Mouse (Mus musculus) frontal cortex, postnatal 25 days (tissue): ENCODE measurements around the gene Cpm.

ENCODE experiments used
- DNase-seq, 2 experiments: peaks; one replicate each; pipeline ENCODE4 v3.0.0; 2022; ENCODE audit warnings: low spot score in 2 of 2

Cpm gene

DNA sequence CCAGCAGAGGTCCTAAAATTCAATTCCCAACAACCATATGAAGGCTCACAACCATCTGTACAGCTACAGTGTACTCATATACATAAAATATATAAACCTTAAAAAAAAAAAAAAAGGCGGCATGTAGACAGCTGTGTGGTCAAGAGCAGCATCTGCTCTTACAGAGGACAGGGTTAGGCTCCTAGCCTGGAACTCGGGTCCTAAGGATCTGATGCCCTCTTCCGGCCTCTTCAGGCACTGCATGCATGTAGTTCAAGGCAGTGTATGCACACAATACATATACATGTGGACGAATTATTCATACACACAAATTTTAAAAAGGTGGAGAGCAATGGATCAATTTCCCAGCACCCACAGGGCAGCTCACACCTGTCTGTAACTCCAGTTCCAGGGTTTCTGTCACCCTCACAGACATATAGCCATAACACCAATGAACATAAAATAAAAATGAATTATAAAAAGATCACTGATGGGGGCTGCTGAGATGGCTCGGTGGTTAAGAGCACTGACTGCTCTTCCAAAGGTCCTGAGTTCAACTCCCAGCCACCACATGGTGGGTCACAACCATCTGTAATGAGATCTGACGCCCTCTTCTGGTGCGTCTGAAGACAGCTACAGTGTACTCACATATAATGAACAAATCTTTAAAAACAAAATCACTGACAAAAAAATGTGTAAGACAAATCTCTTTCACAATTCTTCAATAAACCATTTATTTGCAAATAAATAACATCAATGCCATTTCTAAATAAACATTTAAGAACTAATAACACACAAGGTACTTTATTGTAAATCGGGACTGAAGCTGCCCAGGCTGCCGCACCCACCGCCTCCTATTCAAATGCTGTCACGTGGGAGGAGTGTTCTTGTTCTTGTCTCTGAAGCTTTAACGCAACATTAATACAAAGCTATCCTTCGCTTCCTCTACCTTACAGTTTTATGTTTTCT, 59.2 kb downstream of the Cpm start:
- no peak for DNase-seq

DNA sequence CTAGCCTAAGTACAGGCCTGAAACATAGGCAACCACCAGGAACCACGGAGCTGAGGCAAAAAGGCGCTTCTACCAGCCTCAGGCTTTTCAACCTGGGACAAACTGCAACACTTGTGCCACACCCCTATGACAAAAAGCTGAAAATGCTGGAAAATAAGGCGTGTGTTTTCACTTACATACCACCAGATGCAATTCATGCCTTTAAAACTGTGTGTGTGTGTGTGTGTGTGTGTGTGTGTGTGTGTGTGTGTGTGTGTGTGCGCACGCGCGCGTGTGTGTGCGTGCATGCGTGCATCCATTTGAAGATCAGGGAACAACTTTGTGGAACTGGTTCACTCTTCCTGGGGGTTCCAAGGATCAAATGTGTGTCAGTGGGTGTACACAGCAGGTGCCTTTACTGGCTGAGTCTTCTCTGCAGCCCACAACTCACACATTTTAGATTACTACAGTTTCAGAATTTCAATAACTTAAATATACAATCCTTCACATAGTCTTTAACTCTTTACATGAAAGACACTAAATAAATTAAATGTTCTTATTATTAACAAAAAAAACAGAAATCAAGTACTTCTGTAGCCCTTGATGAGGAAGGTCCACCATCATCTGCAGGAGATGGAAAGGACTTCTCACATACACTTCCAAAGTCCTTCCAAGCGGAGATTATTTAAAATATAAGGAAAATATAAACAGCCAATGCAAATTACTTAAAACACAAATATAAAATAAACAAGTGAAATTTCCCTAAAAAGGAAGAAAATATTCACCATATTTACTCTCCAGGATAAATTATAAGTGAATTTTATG, 60.2 kb downstream of the Cpm start:
- no peak for DNase-seq

DNA sequence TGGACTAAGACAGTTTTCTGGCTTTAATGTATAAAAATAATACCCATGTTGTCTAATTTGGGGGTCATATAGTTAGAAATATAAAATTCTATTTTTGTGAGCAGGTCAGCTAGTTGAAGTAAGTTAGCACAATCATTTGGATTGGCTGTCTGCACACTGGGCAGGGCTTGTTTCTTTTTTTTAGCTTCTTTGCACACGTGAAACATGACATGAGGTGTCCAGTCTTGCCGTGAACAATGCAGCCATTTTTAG, 60.7 kb downstream of the Cpm start:
- DNase-seq = no peak

DNA sequence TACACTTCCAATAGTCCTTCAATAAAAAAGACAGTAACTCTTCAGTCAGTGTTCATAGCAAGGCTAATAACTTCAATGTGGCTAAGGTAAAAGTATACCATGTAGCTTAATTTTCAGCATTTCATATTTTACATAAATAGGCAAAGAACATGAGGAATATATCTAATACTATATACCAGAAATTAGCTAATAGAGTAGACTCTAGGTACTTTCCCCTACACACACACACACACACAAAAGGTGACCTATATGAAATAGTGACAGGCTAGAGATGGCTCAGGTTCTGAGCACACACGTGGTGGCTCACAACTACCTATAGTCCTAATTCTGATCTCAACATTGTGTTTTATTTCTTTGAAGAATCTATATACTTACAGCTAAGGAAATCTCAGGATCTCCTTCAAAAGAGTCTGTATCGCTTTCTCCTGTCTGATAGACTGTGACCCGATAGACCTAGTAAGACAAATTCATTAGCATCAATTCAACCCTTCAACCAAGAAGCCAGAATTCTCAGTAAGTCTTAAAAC, 61.5 kb downstream of the Cpm start:
- no peak for DNase-seq

DNA sequence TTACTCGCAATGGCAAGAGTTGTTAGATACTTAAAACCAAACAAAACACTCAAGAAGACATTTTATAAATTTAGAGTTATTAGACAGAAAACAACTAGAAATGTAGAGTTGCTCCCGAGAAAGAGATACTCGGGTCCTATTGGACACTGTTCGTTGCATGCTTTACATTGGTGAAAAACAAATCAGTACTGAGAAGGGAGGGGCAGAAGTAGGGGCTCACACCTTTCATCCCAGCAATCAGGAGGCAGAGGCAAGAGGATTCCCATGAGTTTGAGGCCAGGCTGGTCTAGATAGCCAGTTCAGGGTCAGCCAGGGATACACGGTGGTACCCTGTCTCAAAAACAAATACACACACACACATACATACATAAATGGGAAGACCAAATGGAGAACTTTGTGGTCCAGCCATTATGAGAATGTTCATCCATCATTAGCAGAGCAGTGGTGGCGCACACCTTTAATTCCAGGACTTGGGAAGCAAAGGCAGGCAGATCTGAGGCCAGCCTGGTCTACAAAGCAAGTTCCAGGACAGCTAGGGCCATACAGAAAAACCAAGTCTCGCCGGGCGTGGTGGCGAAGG, 62.2 kb downstream of the Cpm start:
- no peak for DNase-seq

DNA sequence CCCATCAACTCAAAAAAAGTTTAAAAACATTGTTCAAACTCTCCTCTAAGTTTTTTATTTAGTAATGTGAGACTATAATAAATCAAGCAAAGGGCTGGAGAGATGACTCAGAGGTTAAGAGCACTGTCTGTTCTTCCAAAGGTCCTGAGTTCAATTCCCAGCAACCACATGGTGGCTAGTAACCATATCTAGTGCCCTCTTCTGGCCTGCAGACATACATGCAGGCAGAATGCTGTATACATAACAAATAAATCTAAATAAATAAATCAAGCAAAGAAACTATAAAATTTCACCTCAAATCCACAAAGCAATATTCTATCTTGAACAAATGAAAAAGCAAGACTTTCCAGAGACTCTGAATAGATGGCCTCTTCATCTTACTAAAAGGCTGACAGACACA, 62.9 kb downstream of the Cpm start:
- DNase-seq = no peak

DNA sequence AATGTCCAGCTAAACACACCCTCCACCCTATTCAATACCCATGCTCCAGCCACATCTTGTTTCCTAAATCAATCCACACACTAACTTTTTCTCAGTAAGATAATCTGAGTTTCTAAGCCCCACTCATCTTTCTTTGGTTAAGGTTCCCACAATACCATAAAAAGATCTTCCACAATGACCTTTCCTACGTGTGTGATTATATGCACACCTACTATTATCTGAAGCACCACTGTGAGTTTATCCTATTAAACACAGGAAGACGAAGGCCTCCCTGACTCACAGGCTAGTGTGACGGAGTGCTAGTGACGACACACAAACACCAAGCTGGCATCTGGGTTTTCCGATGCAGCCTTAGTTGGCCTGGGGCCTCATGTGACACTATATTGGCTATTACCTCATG, 63.7 kb downstream of the Cpm start:
- DNase-seq = no peak

DNA sequence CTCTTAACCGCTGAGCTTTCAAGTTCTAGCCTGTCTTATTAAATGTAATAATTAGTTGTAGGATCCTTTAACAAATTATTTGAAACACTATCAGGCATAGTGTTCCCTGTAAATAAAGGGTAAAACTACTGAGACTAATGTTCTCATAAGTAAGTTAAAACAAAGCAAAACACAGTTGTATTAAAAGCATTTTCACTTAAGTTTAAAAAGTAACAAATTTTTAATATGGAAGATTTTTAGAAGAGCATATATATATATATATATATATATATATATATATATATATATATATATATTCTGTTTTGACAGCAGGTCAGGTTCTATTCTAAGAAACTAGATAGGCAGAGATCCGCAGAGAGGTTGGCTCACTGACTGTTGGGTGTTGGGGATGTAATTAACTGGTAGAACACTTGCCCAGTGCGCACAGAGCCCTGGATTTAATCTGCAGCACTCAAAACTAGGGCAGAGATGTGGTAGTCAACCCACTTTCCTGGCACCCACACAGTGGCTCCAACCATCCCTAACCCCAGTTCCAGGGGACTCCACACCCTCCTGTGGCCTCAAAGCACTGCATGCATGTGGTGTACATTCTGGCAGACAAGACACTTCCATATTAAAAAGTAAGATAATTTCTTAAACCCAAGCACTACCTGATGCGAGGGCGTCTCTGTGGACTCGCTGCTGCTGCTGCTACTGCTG, 65.1 kb downstream of the Cpm start:
- no peak for DNase-seq

DNA sequence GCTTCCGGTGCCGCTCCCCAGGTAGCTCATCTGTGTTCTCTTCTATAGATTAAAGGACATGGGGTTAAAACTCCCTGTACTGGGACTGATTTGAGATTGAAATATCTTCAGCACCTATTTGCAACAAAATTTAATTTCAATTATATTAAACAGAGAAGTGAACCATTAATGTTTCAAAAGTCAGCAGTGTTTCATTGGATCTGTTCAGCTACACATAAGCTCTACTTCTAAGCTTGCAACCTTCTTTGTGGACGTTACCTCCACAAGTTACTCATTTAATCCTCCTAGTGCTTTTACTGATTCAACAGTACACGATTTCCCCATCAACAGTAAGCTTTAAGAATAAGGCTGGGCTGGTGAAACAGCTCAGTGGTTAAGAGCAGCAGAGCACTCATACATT, 65.7 kb downstream of the Cpm start:
- DNase-seq = no peak

DNA sequence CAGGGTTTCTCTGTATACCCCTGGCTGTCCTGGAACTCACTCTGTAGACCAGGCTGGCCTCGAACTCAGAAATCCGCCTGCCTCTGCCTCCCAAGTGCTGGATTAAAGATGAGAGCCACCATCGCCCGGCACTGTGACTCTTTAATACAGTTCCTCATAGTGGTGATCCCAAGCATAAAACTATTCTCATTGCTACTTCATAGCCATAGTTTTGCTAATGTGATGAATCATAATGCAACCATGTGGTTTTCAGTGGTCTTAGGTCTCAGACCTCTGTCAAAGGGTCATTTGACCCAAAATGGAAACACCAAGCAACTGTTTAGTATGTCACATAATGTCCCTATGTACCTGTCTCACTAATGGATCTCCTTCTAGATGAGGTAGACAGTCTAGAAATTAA, 66.3 kb downstream of the Cpm start:
- no peak for DNase-seq

DNA sequence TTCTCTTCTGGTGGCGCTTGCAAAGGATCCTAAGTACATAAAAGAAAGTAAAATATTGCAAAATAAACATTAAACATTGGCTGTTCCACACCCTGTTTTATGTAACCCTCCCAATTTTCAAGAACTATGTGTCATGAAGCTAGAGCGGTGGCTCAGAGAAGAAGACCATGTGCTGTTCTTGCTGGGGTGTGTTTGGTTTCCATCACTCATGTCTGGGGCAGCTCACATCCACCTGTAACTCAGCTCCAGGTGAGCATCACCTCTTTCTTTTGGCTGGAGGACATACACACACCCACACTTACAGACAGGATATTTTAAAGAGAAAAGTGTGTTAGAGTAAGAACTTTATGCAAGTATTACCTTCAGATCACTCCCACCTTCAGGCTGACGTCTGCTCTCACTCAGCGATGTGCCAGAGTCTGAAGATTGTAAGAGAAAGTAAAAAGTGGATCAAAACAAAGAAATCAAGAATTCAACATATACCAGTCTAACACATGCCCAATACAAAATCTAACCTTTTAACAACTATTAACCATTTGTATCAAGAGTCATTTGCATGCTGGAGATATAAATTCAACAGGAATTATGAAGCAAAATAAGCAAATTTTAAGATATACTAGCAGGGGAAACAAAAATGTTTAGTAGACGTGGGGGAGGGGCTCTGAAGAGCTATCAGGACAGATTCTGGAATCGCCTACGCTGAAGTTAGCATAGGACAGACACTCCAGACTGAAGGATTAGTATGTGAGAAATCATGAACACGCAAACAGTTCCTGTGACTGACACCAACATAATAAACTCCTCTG, 66.9 kb downstream of the Cpm start:
- DNase-seq = no peak

DNA sequence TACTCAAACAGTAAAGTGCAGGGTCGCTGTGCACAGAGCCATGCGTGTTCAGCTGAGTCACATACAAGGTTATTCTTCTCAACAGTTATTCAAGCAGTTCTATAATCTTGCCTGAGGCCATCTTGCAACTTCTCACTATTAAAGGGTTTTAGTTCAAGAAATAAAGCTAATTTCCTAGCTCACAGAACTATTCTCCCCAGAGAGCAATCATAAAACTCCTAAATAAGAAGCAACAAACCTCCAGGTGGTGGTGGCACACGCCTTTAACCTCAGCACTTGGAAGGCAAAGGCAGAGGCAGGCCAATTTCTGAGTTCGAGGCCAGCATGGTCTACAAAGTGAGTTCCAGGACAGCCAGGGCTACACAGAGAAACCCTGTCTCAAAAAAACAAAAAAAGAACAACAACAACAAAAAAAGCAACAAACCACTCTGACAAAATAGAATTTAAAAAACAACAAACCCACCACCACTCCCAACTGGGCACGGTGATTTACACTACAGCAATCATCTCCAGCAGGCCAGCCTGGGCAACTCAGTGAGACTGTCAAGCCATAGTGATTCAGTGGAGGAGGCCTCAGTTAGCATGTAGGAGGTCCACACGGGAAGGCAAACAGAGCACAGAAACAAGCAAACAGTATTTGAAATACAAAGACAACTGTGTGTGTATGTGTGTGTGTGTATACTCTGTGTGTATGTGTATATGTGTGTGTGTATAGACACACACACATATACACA, 67.7 kb downstream of the Cpm start:
- DNase-seq = no peak

DNA sequence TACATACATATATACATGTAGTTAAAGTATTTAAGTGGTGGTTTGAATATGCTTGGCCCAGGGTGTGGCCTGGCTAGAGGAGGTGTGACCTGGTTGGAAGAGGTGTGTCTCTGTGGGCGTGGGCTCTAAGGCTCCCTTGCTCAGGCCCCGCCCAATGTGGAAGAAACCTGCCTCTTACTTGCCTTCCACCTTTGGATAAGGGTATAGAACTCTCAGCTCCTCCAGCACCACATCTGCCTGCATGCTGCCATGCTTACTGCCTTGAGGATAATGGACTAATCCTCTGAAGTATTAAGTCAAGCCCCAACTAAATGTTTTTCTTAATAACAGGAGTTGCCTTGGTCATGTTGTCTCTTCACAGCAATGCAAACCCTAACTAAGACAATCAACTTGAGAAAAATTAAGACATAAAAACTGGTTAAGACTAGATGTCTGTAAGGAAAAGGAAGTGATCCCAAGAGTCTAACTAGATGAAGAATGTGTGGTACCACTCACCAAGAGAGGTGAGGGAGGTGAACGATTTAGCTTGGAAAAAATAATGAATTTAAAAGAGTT, 68.3 kb downstream of the Cpm start:
- DNase-seq = no peak

DNA sequence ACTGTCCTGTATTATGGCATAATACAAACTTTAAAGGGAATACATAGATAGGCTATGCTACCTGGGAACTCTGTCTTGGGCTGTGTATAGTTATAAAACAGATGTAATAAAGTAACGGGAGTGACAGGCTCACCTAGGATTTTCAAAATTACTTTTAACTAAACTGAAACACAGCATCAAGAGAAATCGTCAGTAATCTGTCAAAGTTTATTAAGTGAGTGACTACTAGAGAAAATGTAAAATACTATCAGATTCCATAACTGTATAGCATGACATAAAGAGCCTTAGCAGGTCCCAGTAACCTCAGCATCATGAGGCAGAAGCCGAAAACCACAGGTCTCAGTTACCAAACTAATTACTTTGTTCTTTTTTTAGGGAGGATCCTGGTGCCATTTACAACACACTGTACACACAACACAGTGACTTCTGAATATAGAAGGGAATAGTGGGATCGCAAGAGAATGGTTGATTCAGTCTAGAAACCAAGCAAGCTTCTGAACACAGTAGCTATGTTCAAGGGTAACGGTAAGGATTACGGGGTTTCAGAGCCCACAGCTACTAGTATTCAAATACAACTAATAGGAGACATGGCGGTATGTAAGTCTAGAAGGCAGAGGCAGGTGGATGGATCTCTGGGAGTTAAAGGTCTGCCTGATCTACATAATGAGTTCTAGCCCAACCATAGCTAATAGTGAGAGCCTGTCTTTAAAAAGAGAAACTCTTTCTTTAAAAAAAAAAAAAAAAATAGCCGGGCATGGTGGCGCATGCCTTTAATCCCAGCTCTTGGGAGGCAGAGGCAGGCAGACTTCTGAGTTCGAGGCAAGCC, 69.2 kb downstream of the Cpm start:
- no peak for DNase-seq

DNA sequence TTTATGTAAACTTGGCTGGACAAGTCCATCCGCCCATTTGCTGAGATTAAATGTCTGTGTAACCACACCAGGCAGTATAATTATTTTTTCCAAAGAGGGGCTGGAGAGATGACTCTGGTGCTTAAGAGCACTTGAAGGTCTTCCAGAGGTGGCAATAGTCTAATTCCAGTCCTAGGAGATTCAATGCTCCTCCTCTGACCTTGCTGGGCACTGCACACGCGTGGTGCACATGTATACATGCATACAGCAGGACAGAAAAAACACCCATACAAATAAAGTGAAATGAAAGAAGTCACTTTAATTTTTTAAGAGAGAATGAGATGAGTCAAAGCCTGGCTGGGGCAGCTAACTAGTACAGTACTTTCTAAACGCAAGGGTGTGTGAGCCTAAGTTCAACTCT, 70.6 kb downstream of the Cpm start:
- DNase-seq = no peak

DNA sequence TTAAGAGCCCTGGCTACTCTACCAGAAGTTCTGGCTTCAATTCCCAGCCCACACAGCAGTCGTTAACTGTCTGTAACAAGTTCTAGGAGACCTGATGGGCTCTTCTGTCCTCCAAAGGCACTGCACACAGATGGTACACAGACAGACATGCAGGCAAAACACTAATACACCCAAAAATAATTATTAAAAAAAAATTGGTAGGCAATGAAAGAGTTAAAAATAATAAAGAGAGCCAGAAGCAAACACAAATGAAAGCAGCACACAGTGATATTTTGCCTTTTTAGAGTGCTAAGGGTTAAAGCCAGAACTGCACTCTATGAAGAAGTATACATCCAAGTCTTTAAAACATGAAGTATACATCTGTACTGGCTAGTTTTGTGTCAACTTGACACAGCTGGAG, 71.2 kb downstream of the Cpm start:
- no peak for DNase-seq

DNA sequence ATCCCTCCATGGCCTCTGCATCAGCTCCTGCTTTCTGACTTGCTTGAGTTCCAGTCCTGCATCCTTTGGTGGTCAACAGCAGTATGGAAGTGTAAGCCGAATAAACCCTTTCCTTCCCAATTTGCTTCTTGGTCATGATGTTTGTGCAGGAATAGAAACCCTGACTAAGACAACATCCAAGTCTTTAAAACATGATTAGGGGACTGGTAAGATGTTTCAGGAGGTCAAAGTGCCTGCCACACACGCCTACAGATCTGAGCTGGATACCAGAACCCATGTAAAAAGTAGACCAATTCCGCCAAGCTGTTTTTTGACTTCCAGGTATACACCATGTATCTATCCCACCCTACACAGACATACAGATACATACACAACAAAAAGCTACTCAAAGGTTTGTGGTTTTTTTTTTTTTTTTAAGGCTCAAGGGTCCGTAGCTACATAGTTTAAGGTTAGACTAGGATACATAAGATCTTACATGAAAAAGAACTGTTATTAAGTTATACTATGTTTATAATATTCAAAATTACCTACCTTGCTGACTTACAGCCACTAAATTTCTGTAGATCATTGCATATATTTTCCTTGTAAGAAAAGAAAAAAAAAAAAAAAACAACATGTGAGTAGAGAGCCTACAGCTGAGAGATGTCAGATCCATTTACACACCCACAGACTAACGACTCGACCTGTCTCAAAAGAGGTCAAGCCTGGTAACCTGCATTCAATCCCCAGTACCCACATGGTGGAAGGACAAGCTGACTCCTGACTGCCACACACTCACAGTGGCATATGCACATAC, 71.9 kb downstream of the Cpm start:
- DNase-seq = no peak

DNA sequence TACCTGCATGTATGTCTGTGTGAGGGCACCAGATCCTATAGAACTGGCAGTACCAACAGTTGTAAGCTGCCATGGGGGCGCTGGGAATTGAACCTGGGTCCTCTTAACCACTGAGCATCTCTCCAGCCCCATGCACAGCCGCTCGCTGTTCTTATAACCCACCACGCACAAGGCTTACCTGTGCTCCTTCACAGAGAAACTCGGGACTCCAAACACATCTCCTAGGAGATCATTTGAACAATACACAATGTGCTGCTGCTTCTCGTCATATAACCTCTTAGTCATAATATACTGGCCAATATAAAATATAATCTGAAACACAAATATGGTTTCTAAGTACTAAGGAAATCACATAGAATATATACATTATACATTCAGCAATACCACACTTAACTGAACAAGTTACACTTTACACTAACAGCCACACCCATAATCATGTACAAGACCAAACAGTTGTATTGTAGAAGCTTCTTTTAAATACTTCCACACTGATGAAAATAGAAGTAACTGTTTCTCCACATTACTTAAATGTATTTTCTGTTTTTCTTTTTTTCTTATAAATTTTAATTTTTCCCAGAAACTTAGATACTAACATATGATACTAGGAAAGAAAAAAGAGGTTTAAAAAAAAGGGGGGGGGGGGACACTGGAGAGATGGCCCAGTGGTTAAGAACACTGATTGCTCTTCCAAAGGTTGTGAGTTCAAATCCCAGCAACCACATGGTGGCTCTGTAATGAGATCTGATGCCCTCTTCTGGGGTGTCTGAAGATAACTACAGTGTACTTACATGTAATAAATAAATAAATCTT, 72.9 kb downstream of the Cpm start:
- no peak for DNase-seq
